28 mouse cellular contexts compared by ENCODE assay signal in the genomic region with DNA sequence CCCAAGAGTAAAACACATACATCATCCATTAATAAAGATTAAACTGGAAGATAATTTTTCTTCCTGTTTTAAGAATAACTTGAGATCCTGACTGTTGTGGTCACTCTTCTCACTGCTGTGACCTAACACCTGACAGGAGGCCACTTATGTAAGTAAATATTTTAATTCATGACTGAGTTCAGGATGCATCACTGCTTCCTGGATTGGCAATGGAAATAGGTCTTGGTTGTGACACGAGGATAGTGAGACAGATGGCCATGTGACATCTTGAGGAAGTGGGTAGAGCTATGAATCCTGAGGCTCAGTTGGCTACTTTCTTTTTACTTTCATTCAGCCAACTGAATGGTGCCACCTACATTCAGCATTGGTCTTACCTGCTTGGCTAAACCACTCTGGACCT.
DNase-seq lines count a peak whose midpoint lies in the region; ATAC-seq and TF ChIP-seq lines count a peak whose summit lies in the region.
"Had no signal": no experiment of that assay in that cellular context is flagged by ENCODE, and none has a peak within 500 bp of the region (broad histone marks: within the 10 kb centered on the region; RNA-seq: fewer than 3 reads in every experiment).

No protein-coding gene starts in this region.

- no peak for TF ChIP-seq POLR2A in MEL (IDR thresholded peaks at IDR 0.05; ENCODE audit: control insufficient read depth in 1 of 2, insufficient read depth in 1 of 2, low read depth in 1 of 2, low read length in 2 of 2, poor library complexity in 1 of 2)

- no peak for TF ChIP-seq RAD21 in MEL (IDR thresholded peaks at IDR 0.05; ENCODE audit: low read depth, low read length)

- H3K36me3 ChIP-seq in kidney, embryonic 16.5 days (ENCODE audit: insufficient read depth, low read length): no peaks in the 10 kb centered on the region
- H3K36me3 ChIP-seq in MEL (ENCODE audit: control insufficient read depth in 1 of 2, insufficient read depth in 2 of 2, low read length in 2 of 2): no peaks in the 10 kb centered on the region
- H3K36me3 ChIP-seq: embryonic facial prominence, embryonic 13.5 days; embryonic facial prominence, embryonic 15.5 days; forebrain, embryonic 10.5 days; forebrain, embryonic 12.5 days; G1E had no signal

- WGBS in kidney, embryonic 16.5 days: 42% methylated on average over 1 of the region's 1 CpGs

- no peak for TF ChIP-seq EP300 in MEL (IDR thresholded peaks at IDR 0.05; ENCODE audit: low read depth in 1 of 2, low read length in 2 of 2)

- peak; percentile 63 for DNase-seq in kidney, adult 9 months
- no peak for DNase-seq in MEL (ENCODE audit: low read depth, low spot score)
- DNase-seq in yolk sac, embryonic 10.5 days (ENCODE audit: low spot score): no peak
- DNase-seq in spleen, postnatal 14 days (ENCODE audit: low spot score in 2 of 2): no peak
- DNase-seq: adrenal gland, adult 2 months; adrenal gland, postnatal 10 days; adrenal gland, postnatal 25 days; B cell, adult 2 months; cerebellum, adult 11 months; cerebellum, adult 18-20 months; cerebellum, adult 8-10 months; cerebellum, adult 9-11 months; cerebellum, postnatal 14 days; cerebellum, postnatal 36 days; embryo, embryonic 11 days had no signal

- no peaks in the 10 kb centered on the region for H3K79me2 ChIP-seq in MEL (ENCODE audit: control insufficient read depth, insufficient read depth, low read length, poor library complexity)

- H3K27ac ChIP-seq in kidney, embryonic 16.5 days (ENCODE audit: low read length): no peak overlapping the region
- no peak overlapping the region for H3K27ac ChIP-seq in MEL (ENCODE audit: control insufficient read depth, low read depth, low read length)
- H3K27ac ChIP-seq: embryonic facial prominence, embryonic 13.5 days; embryonic facial prominence, embryonic 15.5 days; forebrain, embryonic 10.5 days; forebrain, embryonic 12.5 days had no signal

- ATAC-seq in kidney, embryonic 16.5 days (ENCODE audit: low FRiP score, low TSS enrichment): no peak
- peak; percentile 7 to 39; a peak in 2 of 4 replicates for ATAC-seq in hematopoietic stem cell, adult 5-6 weeks (replicated peaks in 1 of 2; ENCODE audit: insufficient read depth in 1 of 2, low FRiP score in 2 of 2, low TSS enrichment in 1 of 2, low read depth in 1 of 2, poor library complexity in 2 of 2, severe bottlenecking in 2 of 2)
- ATAC-seq in frontal cortex, adult (ENCODE audit: low TSS enrichment): no peak
- ATAC-seq: CD4-positive, CD25-positive, alpha-beta regulatory T cell, adult 4 months; forebrain, embryonic 14.5 days; forebrain, embryonic 16.5 days had no signal

- H3K27me3 ChIP-seq in kidney, embryonic 16.5 days (ENCODE audit: insufficient read depth, low read length): no peaks in the 10 kb centered on the region
- no peaks in the 10 kb centered on the region for H3K27me3 ChIP-seq in MEL (ENCODE audit: control insufficient read depth in 1 of 2, insufficient read depth in 2 of 2, low read length in 2 of 2)
- H3K27me3 ChIP-seq: CH12.LX; embryonic facial prominence, embryonic 13.5 days; embryonic facial prominence, embryonic 15.5 days; forebrain, embryonic 12.5 days had no signal

- H3K9me3 ChIP-seq in kidney, embryonic 16.5 days (ENCODE audit: low read length): no peaks in the 10 kb centered on the region
- H3K9me3 ChIP-seq in MEL (replicated peaks; ENCODE audit: insufficient read depth, low read length): no peaks in the 10 kb centered on the region
- H3K9me3 ChIP-seq: embryonic facial prominence, embryonic 13.5 days; embryonic facial prominence, embryonic 15.5 days; forebrain, embryonic 10.5 days; forebrain, embryonic 12.5 days; G1E had no signal

- H3K4me1 ChIP-seq in kidney, embryonic 16.5 days (ENCODE audit: insufficient read depth, low read length): no peaks in the 10 kb centered on the region
- H3K4me1 ChIP-seq in MEL (ENCODE audit: control insufficient read depth in 1 of 2, insufficient read depth in 2 of 2, low read length in 2 of 2): no peaks in the 10 kb centered on the region
- H3K4me1 ChIP-seq: embryonic facial prominence, embryonic 13.5 days; embryonic facial prominence, embryonic 15.5 days; forebrain, embryonic 10.5 days; forebrain, embryonic 12.5 days had no signal

- H3K4me3 ChIP-seq in kidney, embryonic 16.5 days (ENCODE audit: low read length): no peak overlapping the region
- no peak overlapping the region for H3K4me3 ChIP-seq in MEL (ENCODE audit: control insufficient read depth in 1 of 2, insufficient read depth in 1 of 2, low read depth in 2 of 2, low read length in 2 of 2)
- H3K4me3 ChIP-seq: embryonic facial prominence, embryonic 13.5 days; embryonic facial prominence, embryonic 15.5 days; erythroblast, embryonic 14.5 days; forebrain, embryonic 10.5 days; forebrain, embryonic 12.5 days had no signal

- no peak overlapping the region for H3K9ac ChIP-seq in kidney, embryonic 16.5 days (replicated peaks; ENCODE audit: low read length)
- H3K9ac ChIP-seq in MEL (ENCODE audit: control insufficient read depth, low read depth, low read length, poor library complexity, severe bottlenecking): no peak overlapping the region
- H3K9ac ChIP-seq: embryonic facial prominence, embryonic 13.5 days; embryonic facial prominence, embryonic 15.5 days; forebrain, embryonic 12.5 days had no signal

- no peak for TF ChIP-seq CTCF in MEL (IDR thresholded peaks at IDR 0.05 in 2 of 3, conservative IDR thresholded peaks at IDR 0.05 in 1 of 3; ENCODE audit: control insufficient read depth in 1 of 3, insufficient read depth in 1 of 3, low read depth in 2 of 3, low read length in 3 of 3, poor library complexity in 1 of 3, severe bottlenecking in 1 of 3)

- H3K4me2 ChIP-seq in kidney, embryonic 16.5 days (replicated peaks; ENCODE audit: low read depth, low read length): no peak overlapping the region
- H3K4me2 ChIP-seq: embryonic facial prominence, embryonic 13.5 days; embryonic facial prominence, embryonic 15.5 days; forebrain, embryonic 12.5 days had no signal

TF ChIP-seq in MEL, 35 proteins besides CTCF, POLR2A, EP300 and RAD21:
- peak; percentile 12; the same call in 1 of the 2 replicates for TF ChIP-seq USF1 (IDR thresholded peaks at IDR 0.05; ENCODE audit: low read depth, low read length)
- no peak for TF ChIP-seq E2F4 (IDR thresholded peaks at IDR 0.05; ENCODE audit: borderline replicate concordance, low read depth, low read length)

Comparison
In these comparisons a context has a peak if more than half of its experiments do, and no peak if none do; other contexts are left out.
1. ATAC-seq: peak in hematopoietic stem cell, adult 5-6 weeks (2 of 2); none in kidney, embryonic 16.5 days (single experiment) and frontal cortex, adult (single experiment).